Mouse (Mus musculus) forebrain, embryonic 14.5 days (tissue): ENCODE data around the gene Ifnk. TPM values are rescaled to one million over a fixed set of nuclear protein-coding genes. Genes with fewer than 3 reads are reported as not detected.

Experiments
- ATAC-seq: fragments of 200-750 bp; cut with Nextera tagmentation; 2 replicates; pipeline ENCODE4 v1.8.0; 2017; ENCODE audit warnings: mild to moderate bottlenecking, moderate library complexity
- DNase-seq: peaks from one replicate; pipeline ENCODE4 v3.0.0-alpha.2; 2015; ENCODE audit warnings: low spot score
- H3K27ac ChIP-seq: fragments of 300-500 bp; sonication (generic); 2 replicates; pipeline ENCODE4 v1.5.1; 2014; ENCODE audit warnings: low read depth, mild to moderate bottlenecking, control low read depth, low read length, moderate library complexity
- H3K27me3 ChIP-seq: fragments of 300-500 bp; sonication (generic); replicated peaks from 2 replicates; pipeline ENCODE4 v1.6.1; 2014; ENCODE audit warnings: low read length, control low read depth, mixed read lengths; ENCODE audit not compliant: control insufficient read depth, insufficient read depth
- H3K36me3 ChIP-seq: fragments of 300-500 bp; sonication (generic); 2 replicates; pipeline ENCODE4 v1.6.1; 2014; ENCODE audit warnings: low read length, control low read depth; ENCODE audit not compliant: control insufficient read depth, insufficient read depth
- H3K4me1 ChIP-seq: fragments of 300-500 bp; sonication (generic); 2 replicates; pipeline ENCODE4 v1.6.1; 2014; ENCODE audit warnings: antibody characterized with exemption, low read length, control low read depth; ENCODE audit not compliant: control insufficient read depth, insufficient read depth
- H3K4me2 ChIP-seq: fragments of 300-500 bp; sonication (generic); 2 replicates; pipeline ENCODE4 v1.6.1; 2014; ENCODE audit warnings: mild to moderate bottlenecking, control low read depth, low read length
- H3K4me3 ChIP-seq: fragments of 300-500 bp; sonication (generic); 2 replicates; pipeline ENCODE4 v1.5.1; 2014; ENCODE audit warnings: low read depth, low read length, control low read depth
- H3K9ac ChIP-seq: fragments of 300-500 bp; sonication (generic); 2 replicates; pipeline ENCODE4 v1.6.1; 2014; ENCODE audit warnings: mild to moderate bottlenecking, low read length, control low read depth, moderate library complexity
- H3K9me3 ChIP-seq: fragments of 300-500 bp; sonication (generic); replicated peaks from 2 replicates; pipeline ENCODE4 v1.6.1; 2016; ENCODE audit warnings: low read length, control low read depth, mixed read lengths; ENCODE audit not compliant: control insufficient read depth
- WGBS: fragments of 180-500 bp; shearing (Covaris S2); extraction: QIAGEN DNeasy Blood & Tissue Kit; methylation state at CpG from one replicate; pipeline ENCODE4 v1.1.7; 2014; 5-methylcytosine and 5-hydroxymethylcytosine counted together
- polyA plus RNA-seq: library from polyadenylated mRNA; unstranded; fragments of >200 nt; fragmentation: Nextera tagmentation; extraction: Ambion mirVana; gene quantifications from 2 replicates; pipeline ENCODE4 v1.2.1, GENCODE M21; 2014

The Ifnk gene
- polyA plus RNA-seq, 1 experiment from 2014 or later: not detected

DNA sequence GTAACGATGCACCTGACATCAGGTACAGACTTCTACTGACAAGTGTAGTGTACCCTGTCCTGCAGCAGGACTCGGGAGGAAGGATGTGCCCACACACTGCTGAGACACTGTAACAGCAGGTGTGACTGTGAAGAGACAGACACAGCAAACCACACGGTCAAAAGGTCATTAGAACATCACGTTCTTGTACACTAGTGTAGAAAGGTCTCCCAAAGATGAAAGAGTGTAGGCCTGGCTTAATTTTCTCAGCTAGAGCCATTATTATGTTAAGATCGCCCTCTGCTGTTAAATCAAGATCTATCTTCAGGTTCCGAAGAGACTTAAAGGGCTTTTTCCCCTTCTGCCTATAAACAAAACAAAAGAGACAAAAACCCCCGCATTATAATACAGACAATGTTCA lies 40.9 kb downstream of the Ifnk start:
- no peaks in the 10 kb centered on the region for H3K9me3 ChIP-seq
- no peak overlapping the region for H3K4me3 ChIP-seq
- no peak for ATAC-seq
- no peaks in the 10 kb centered on the region for H3K27me3 ChIP-seq
- WGBS: 40% methylated on average over 7 of the region's 7 CpGs
- H3K27ac ChIP-seq: no peak overlapping the region
- H3K9ac ChIP-seq: no peak overlapping the region
- H3K4me2 ChIP-seq: no peak overlapping the region
- DNase-seq: peak; percentile 70
- H3K36me3 ChIP-seq: peaks cover 20% of the 10 kb centered on the region; the same call in 1 of the 2 replicates
- H3K4me1 ChIP-seq: no peaks in the 10 kb centered on the region

DNA sequence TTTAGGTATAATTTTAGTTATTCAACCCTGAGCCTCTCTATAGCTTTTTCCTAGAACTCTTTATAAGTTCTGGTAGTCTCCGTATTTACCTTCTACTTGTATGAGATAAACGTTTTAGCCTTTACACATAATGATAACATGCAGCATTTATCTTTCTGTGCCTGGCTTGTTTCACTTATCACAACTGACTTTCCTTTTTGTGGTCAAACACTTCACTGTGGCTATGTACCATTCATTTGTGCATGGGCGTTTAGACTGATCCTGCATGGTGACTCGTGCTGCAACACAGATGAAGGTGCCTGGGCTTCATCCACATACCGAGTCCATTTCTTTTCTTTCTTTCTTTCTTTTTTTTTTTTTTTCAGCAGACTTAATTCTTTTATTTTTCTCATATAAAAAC lies 49.8 kb downstream of the Ifnk start:
- Histone ChIP-seq H3K4me2 (no peak overlapping the region), H3K36me3 (peaks cover 41% of the 10 kb centered on the region)
- ATAC-seq: no peak

More for the DNA sequence above, 49.8 kb downstream of the Ifnk start:
- Histone ChIP-seq H3K9me3 (no peaks in the 10 kb centered on the region), H3K9ac (no peak overlapping the region), H3K4me1 (no peaks in the 10 kb centered on the region), H3K4me3 (no peak overlapping the region), H3K27me3 (no peaks in the 10 kb centered on the region), H3K27ac (no peak overlapping the region)
- 95% methylated on average over 5 of the region's 5 CpGs for WGBS
- DNase-seq: no peak

Other genes starting within 250 kb of the Ifnk start
- 4.6 and 6.3 TPM in 2 replicates for gene Mob3b, start 5.4 kb downstream of the Ifnk start, polyA plus RNA-seq
- gene C9orf72, start 74.1 kb downstream of the Ifnk start, polyA plus RNA-seq: 51.4 and 57.8 TPM in 2 replicates